10 mouse cellular contexts compared by ENCODE assay signal in genomic region chr7:64891139-64891538, GRCm38 (mm10). TPM values are rescaled to one million over a fixed set of nuclear protein-coding genes. Genes with fewer than 3 reads are reported as not detected.
DNase-seq lines count a peak whose midpoint lies in the region; ATAC-seq lines count a peak whose summit lies in the region.
"Had no signal": no experiment of that assay in that cellular context is flagged by ENCODE, and none has a peak within 500 bp of the region (broad histone marks: within the 10 kb centered on the region; RNA-seq: fewer than 3 reads in every experiment).

No protein-coding gene starts in this region.

- no peak overlapping the region for H3K4me3 ChIP-seq in liver, embryonic 16.5 days (ENCODE audit: low read depth, low read length)
- no peak overlapping the region for H3K4me3 ChIP-seq in liver, embryonic 11.5 days (ENCODE audit: low read depth, low read length)
- H3K4me3 ChIP-seq: forebrain, embryonic 13.5 days had no signal

- peak; percentile 47; the same call in 1 of the 2 replicates for ATAC-seq in liver, embryonic 16.5 days (ENCODE audit: low read depth)
- ATAC-seq in liver, embryonic 11.5 days (replicated peaks; ENCODE audit: low FRiP score) = no peak
- ATAC-seq in inflammation-experienced regulatory T-cells, adult 6 months = no peak
- ATAC-seq: forebrain, embryonic 13.5 days had no signal

- H3K9me3 ChIP-seq in liver, embryonic 16.5 days (replicated peaks; ENCODE audit: control insufficient read depth, low read length) = no peaks in the 10 kb centered on the region
- no peaks in the 10 kb centered on the region for H3K9me3 ChIP-seq in liver, embryonic 11.5 days (ENCODE audit: control insufficient read depth, low read length)
- H3K9me3 ChIP-seq: forebrain, embryonic 13.5 days had no signal

- intact Hi-C loops in heart, postnatal 10 days (cut with DNase I) = no loop called here

- H3K9ac ChIP-seq in liver, embryonic 16.5 days (ENCODE audit: low read depth, low read length) = no peak overlapping the region
- H3K9ac ChIP-seq in liver, embryonic 11.5 days (ENCODE audit: low read depth, low read length) = no peak overlapping the region
- H3K9ac ChIP-seq: forebrain, embryonic 13.5 days; liver, embryonic 14.5 days had no signal

- no peaks in the 10 kb centered on the region for H3K4me1 ChIP-seq in liver, embryonic 16.5 days (ENCODE audit: control insufficient read depth, low read depth, low read length)
- H3K4me1 ChIP-seq in liver, embryonic 11.5 days (replicated peaks; ENCODE audit: control insufficient read depth, insufficient read depth, low read length) = no peaks in the 10 kb centered on the region

- H3K36me3 ChIP-seq in liver, embryonic 16.5 days (ENCODE audit: control insufficient read depth, insufficient read depth) = no peaks in the 10 kb centered on the region
- no peaks in the 10 kb centered on the region for H3K36me3 ChIP-seq in liver, embryonic 11.5 days (ENCODE audit: control insufficient read depth, insufficient read depth, low read length)

- H3K4me2 ChIP-seq in liver, embryonic 16.5 days (ENCODE audit: low read depth, low read length) = no peak overlapping the region
- no peak overlapping the region for H3K4me2 ChIP-seq in liver, embryonic 11.5 days
- H3K4me2 ChIP-seq: forebrain, embryonic 13.5 days had no signal

- no peaks in the 10 kb centered on the region for H3K27me3 ChIP-seq in liver, embryonic 16.5 days (ENCODE audit: control insufficient read depth, insufficient read depth, low read depth, low read length)
- H3K27me3 ChIP-seq in liver, embryonic 11.5 days (replicated peaks; ENCODE audit: control insufficient read depth, insufficient read depth, low read length) = no peaks in the 10 kb centered on the region

- DNase-seq in liver, embryonic 11.5 days (ENCODE audit: low spot score) = no peak
- peak; percentile 50 for DNase-seq in adrenal gland, postnatal 25 days
- peak; percentile 50 for DNase-seq in gastrocnemius, postnatal 25 days
- DNase-seq in heart, postnatal 10 days = peak; percentile 34 to 57
- DNase-seq in c-Kit-positive CD71-positive TER-119-positive erythroid progenitor cells, embryonic 14.5 days (ENCODE audit: low spot score) = no peak

- H3K27ac ChIP-seq in liver, embryonic 16.5 days (ENCODE audit: low read length) = no peak overlapping the region
- no peak overlapping the region for H3K27ac ChIP-seq in liver, embryonic 11.5 days (ENCODE audit: low read depth, low read length)
- H3K27ac ChIP-seq: forebrain, embryonic 13.5 days; kidney, postnatal 0 days; liver, embryonic 14.5 days had no signal

- WGBS in liver, embryonic 16.5 days (ENCODE audit: insufficient replicate concordance) = 50% methylated on average over 3 of the region's 3 CpGs
- 58% methylated on average over 3 of the region's 3 CpGs for WGBS in liver, embryonic 11.5 days

RNA-seq across cellular contexts. Expression of gene Nsmce3, which starts 18.3 kb away (rescaled TPM):
- 4.1 and 5.1 TPM in 2 replicates for polyA plus RNA-seq in liver, embryonic 16.5 days (2015; fragmentation: Nextera tagmentation; extraction: Ambion mirVana)
- 11.3 and 11.6 TPM in 2 replicates for polyA plus RNA-seq in liver, embryonic 11.5 days (2014; fragmentation: Nextera tagmentation; extraction: Ambion mirVana)
- total RNA-seq in adrenal gland, postnatal 25 days (2021) = 7.1 and 8.7 TPM in 2 replicates
- 1 to 10 TPM; 2.1 to 2.4 TPM for total RNA-seq in gastrocnemius, postnatal 25 days (2021)
- 1 to 10 TPM; 3.4 to 4.1 TPM for total RNA-seq in heart, postnatal 10 days (2021)
- 1 to 10 TPM in 2 of 3 experiments, under 1 TPM in 1; 0.66 to 3.4 (median 3.3) TPM for polyA plus RNA-seq in inflammation-experienced regulatory T-cells, adult 6 months (2017; shearing (Covaris generic))

Comparison
In these comparisons a context has a peak if more than half of its experiments do, and no peak if none do; other contexts are left out.
1. DNase-seq: peak in adrenal gland, postnatal 25 days (single experiment), gastrocnemius, postnatal 25 days (single experiment) and heart, postnatal 10 days (2 of 2); none in liver, embryonic 11.5 days (single experiment) and c-Kit-positive CD71-positive TER-119-positive erythroid progenitor cells, embryonic 14.5 days (single experiment).